Mouse (Mus musculus): Measurements from ENCODE around the gene S100z.

DNA sequence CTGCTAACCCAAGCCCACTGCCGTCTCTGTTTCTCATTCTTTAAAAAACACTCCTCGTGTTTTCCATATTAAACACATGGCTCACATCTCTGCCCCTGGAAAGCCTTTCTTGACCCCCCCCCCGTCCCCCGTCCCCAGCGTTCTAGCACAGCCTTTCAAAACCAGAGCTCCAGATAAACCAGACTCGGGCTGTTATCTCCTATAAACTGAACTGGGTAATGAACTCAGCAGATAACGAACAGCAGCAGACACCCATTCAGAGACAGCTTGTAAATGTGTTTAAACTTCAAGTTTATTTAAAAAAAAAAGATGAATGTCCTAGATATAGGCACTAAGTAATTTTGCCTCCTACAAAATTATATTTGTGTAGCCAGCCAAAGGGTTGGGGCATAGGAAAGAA, 3.4 kb downstream of the S100z start:
- TF ChIP-seq EP300 (IDR thresholded peaks at IDR 0.05; ENCODE audit: low read depth), result peak; percentile 80
- TF ChIP-seq CTCF (IDR thresholded peaks at IDR 0.05; ENCODE audit: low read depth), result no peak

All from liver, postnatal 0 days (tissue).